Mouse (Mus musculus): ENCODE measurements around the gene Mvb12b.
A peak's percentile ranks its signal among the peaks of the same experiment; 100 is the strongest.

Mvb12b gene

GRCm38 (mm10) chr2:33885264-33885651, 2.5 kb downstream of the Mvb12b start:
- DNase-seq = no peak

- DNase-seq = peak; percentile 44 to 55
Measured at GRCm38 (mm10) chr2:33884623-33885263, 3.0 kb downstream of the Mvb12b start.

- peak; percentile 58 to 80 for DNase-seq
Measured at GRCm38 (mm10) chr2:33879223-33879622, 8.5 kb downstream of the Mvb12b start.

GRCm38 (mm10) chr2:33878437-33878836, 9.3 kb downstream of the Mvb12b start:
- peak; percentile 71 to 84 for DNase-seq

GRCm38 (mm10) chr2:33877663-33878360, 9.9 kb downstream of the Mvb12b start:
- DNase-seq = peak in 1 of 2 experiments; percentile 53

- peak in 1 of 2 experiments; percentile 39 for DNase-seq
Measured at GRCm38 (mm10) chr2:33876529-33877290, 11.0 kb downstream of the Mvb12b start.

- DNase-seq = peak in 1 of 2 experiments; percentile 52
Measured at GRCm38 (mm10) chr2:33875594-33875993, 12.2 kb downstream of the Mvb12b start.

- DNase-seq = no peak
Measured at GRCm38 (mm10) chr2:33874856-33875576, 12.7 kb downstream of the Mvb12b start.

GRCm38 (mm10) chr2:33874367-33874766, 13.4 kb downstream of the Mvb12b start:
- no peak for DNase-seq

GRCm38 (mm10) chr2:33873501-33873900, 14.2 kb downstream of the Mvb12b start:
- DNase-seq = no peak

- DNase-seq = no peak
Measured at GRCm38 (mm10) chr2:33872841-33873271, 14.9 kb downstream of the Mvb12b start.

- DNase-seq = no peak
Measured at GRCm38 (mm10) chr2:33871181-33871520, 16.6 kb downstream of the Mvb12b start.

- peak; percentile 57 to 63 for DNase-seq
Measured at GRCm38 (mm10) chr2:33870369-33871180, 17.2 kb downstream of the Mvb12b start.

- peak in 1 of 2 experiments; percentile 32 for DNase-seq
Measured at GRCm38 (mm10) chr2:33869689-33870343, 17.9 kb downstream of the Mvb12b start.

GRCm38 (mm10) chr2:33868996-33869688, 18.6 kb downstream of the Mvb12b start:
- peak; percentile 13 to 24 for DNase-seq

GRCm38 (mm10) chr2:33868322-33868721, 19.4 kb downstream of the Mvb12b start:
- peak in 1 of 2 experiments; percentile 14 for DNase-seq

GRCm38 (mm10) chr2:33856746-33857145, 31.0 kb downstream of the Mvb12b start:
- DNase-seq = peak in 1 of 2 experiments; percentile 1

GRCm38 (mm10) chr2:33853011-33853976, 34.5 kb downstream of the Mvb12b start:
- peak in 1 of 2 experiments; percentile 38 for DNase-seq

- peak in 1 of 2 experiments; percentile 3 for DNase-seq
Measured at GRCm38 (mm10) chr2:33847196-33847834, 40.4 kb downstream of the Mvb12b start.

Measured in thymus, postnatal 36 days (tissue).